Mouse (Mus musculus) hematopoietic stem cell, adult 5-6 weeks (primary cell): ENCODE measurements around the gene Chrnd. TPM values are rescaled to one million over a fixed set of nuclear protein-coding genes. Genes with fewer than 3 reads are reported as not detected.

Experiments
- ATAC-seq, 2 experiments: fragments of 125-278 bp in 1 of 2; replicated peaks in 1 of 2; 2 replicates each; pipeline ENCODE4 v1.8.0; 2016 to 2017; ENCODE audit warnings: inconsistent platforms in 2 of 2, mild to moderate bottlenecking in 2 of 2, moderate number of reproducible peaks in 2 of 2, low read depth in 1 of 2, moderate TSS enrichment in 1 of 2; ENCODE audit not compliant: low FRiP score in 2 of 2, poor library complexity in 2 of 2, severe bottlenecking in 2 of 2, insufficient read depth in 1 of 2, low TSS enrichment in 1 of 2
- total RNA-seq: library from RNA; stranded (forward); fragments of 172-1452, 232-1000 nt; gene quantifications from 2 replicates; pipeline ENCODE4 v1.2.3, GENCODE M21; 2017

Gene Chrnd
- total RNA-seq, 1 experiment from 2014 or later = not detected

DNA sequence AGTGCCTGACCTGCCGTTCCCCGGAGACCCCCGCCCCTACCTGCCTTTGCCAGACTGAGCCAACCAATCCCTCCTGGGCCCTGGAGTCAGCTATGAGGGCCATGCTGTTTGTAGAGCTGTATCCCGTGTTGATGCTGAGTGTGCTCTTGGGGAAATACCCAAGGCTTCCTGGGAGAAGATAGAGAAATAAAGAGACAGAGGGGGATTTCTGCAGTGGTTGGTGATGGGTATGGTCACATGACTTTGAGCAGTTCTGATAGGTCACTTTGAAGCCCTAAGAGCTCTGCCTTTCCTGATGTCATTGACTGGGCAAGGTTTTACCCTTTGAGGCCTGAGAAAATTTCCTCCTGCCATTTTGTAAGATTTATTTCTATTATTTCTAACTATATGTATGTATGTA, 21.0 kb downstream of the Chrnd start:
- ATAC-seq = no peak

DNA sequence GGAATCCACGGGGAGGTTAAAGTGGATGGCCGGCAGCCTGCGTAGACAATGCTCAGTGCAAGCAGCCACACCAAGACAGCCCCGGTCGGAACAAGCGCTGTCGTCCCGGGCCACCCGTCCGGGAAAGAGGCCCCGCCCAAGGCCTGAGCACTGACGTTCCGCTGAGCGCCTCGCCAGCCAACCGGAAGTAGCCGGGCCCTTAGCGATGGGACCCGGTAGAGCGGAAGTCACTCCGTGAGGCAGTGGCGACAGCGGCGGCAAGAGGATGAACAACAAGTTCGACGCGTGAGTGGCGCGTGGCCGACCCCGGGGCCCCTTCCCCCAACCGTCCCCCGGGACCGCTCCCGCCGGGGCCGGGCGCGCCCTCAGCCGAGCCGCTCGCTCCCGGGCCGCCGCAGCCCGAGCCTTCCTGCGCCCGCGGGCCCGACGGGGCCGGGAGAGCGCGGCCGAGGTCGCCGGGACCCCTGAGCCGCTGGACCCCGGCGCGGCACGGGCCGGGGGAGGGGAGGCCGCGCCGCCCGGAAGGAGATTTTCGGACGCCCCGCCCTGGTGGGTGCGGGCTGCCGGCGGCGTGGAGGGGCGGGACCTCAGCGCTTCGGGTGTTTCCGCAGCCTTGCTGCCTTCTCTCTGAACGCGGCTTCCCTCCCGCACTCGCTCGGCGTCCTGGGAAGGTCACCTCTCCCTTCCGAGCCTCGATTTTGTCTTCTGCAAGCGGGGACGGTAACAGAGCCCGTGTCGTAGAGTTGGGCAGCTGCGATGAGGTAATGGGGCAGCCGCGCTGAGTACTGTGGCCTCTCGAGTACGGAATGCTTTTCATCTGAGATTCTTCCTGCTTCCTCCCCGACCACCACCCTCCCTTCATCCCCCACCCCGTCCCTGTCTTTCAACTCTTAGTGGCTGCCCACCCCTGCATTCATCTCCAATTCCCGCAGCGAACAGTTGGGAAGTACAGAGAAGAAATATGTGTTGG, 23.6 kb downstream of the Chrnd start, which contains the start of gene Eif4e2:
Eif4e2 (plus strand) TSS at position 180 of the 970 bp plus-strand sequence.
- ATAC-seq = peak; percentile 92 to 95

DNA sequence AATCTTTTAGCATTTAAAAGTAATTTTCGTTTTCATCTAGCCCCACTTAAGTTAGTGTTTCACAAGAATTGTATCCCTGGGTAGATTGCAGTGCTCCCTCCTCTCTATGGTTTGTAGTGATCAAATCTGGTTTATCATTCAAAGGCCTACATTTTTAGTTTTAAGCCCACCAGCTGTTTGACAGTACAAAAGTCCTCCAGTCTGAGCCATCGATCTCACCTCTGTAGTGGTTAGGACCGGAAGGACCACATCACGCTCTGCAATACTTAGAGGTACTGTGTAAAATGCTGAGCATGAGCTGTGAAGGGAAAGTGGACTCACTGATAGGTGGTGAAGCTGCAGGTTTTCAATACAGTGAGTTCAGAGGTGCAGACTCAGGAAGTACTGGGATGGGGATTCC, 24.3 kb downstream of the Chrnd start:
- ATAC-seq = no peak

DNA sequence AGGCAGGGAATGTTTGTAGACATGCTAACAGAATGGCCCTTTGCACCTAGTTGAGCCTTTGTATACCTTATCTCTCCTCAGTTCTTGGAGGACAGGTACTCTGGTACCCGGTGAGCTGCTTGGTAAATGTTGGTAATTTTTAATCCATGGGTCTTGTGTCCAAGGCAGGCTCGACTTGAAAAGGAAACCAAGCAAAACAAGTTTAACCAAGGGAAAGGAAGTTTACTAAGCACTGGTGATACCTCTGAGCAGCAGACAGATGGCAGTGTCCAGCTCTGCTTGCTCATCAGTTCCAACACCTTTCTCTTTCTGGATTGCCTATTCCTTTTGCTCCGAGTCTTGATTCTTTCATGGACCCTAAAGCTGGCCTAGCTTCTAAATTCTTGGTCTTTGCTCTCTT, 27.5 kb downstream of the Chrnd start:
- ATAC-seq = 0 out of 4 replicates have a peak, but pooled peaks of 1 of the 2 experiments have one; percentile 19

GRCm38 (mm10) chr1:87225739-87226138, 35.3 kb downstream of the Chrnd start:
- ATAC-seq = no peak

DNA sequence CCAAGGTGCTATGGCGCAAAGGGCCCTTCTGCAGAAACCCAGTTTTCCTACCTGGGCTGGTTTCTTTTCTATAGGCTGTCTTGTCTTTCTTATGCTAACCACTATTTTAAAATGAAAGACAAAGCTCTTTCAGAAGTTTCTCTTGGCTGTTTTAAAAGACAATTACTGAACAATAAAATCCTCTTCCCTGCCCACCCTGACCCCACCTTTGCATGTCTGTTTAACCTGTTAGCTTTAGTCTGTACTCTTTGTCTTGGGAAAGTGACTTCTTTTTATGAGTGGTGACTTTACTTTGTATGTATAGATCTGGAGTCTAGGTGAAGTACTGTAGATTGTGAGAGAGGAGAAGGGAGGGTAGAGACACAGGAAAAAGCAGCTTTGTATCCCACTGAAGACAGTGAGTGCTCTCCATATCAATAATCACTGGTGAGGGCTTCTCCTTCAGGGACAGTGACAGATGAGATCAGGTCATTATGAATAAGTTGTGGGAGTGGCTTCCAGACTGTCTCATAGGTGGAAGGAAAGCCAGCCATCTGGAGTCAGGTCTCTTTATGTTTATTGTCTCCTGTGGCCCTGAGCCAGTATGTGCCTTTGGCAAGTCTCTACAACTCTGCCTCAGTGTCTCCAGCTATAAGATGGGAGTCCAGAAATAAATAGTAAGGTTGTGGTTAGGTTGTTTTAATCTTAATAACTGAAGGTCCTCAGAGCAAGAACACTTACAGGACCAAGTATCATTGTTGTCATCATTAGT, 36.2 kb downstream of the Chrnd start:
- ATAC-seq = no peak

GRCm38 (mm10) chr1:87227160-87227550, 36.7 kb downstream of the Chrnd start:
- ATAC-seq = no peak

- no peak for ATAC-seq
Measured at GRCm38 (mm10) chr1:87230606-87231005, 40.2 kb downstream of the Chrnd start.

DNA sequence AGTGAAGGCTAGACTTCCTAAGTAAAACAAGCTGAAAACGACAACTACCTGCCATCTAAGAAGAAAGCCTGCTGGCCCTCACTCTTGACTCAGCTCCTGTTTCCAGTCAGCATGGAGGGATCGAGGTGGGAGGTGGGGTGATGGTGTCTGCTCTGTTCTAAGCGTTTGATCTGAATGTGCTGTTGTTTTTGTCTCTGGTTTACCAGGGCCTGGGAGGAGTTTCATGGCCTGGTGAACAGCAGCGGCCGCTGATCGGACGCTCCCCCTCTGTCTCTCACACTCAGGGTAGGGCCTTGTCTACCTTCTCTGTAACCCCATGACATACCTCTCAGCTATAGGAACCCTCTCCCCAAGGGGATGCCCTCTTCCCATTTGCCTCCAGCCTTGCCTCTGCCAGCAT, 41.8 kb downstream of the Chrnd start:
- ATAC-seq = no peak

DNA sequence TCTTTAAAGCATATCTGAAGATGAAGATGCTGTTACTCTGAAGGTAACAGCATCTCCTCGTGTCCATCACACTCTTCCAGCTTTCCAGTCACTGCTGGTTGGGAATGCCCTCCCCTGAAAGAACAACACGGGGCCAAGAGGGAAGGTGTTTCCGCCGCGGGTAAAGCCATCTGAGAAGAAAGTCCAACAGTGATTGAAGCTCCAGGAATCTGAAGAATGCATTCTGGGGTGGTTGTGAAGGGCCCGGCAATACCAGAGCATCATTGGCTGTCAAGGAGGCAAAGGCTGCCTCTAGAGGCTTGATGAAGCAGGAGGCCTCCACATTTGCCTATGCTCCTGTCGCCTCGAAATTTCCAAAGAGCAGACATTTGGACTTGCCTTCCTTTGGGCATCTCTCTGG, 48.6 kb downstream of the Chrnd start:
- ATAC-seq = no peak

GRCm38 (mm10) chr1:87243021-87243420, 52.6 kb downstream of the Chrnd start:
- no peak for ATAC-seq

- ATAC-seq = no peak
Measured at GRCm38 (mm10) chr1:87245430-87245829, 55.0 kb downstream of the Chrnd start.

- peak; percentile 86 to 92 for ATAC-seq
Measured at GRCm38 (mm10) chr1:87245929-87246815, 55.8 kb downstream of the Chrnd start.

Other genes with a start within 250 kb of the Chrnd start
- not detected in 2 replicates for gene Alppl2, start 100.7 kb upstream of the Chrnd start, total RNA-seq
- not detected in 2 replicates for gene Alpi, start 89.0 kb upstream of the Chrnd start, total RNA-seq
- not detected in 2 replicates for gene Akp3, start 65.6 kb upstream of the Chrnd start, total RNA-seq
- not detected in 2 replicates for gene Ecel1, start 34.1 kb upstream of the Chrnd start, total RNA-seq
- gene Prss56, start 7.3 kb upstream of the Chrnd start, total RNA-seq = not detected in 2 replicates
- gene Chrng, start 14.1 kb downstream of the Chrnd start, total RNA-seq = not detected in 2 replicates
- gene Eif4e2, start 23.3 kb downstream of the Chrnd start, total RNA-seq = 123 and 155 TPM in 2 replicates
- gene Efhd1, start 73.8 kb downstream of the Chrnd start, total RNA-seq = not detected in 2 replicates
- gene Gigyf2, start 136.4 kb downstream of the Chrnd start, total RNA-seq = 109 and 147 TPM in 2 replicates
- gene Kcnj13, start 204.1 kb downstream of the Chrnd start, total RNA-seq = not detected in 2 replicates